Mouse (Mus musculus) CD4-positive, CD25-positive, alpha-beta regulatory T cell, adult 4 months (primary cell): ENCODE data around the gene Ppp6r2. TPM values are rescaled to one million over a fixed set of nuclear protein-coding genes. Genes with fewer than 3 reads are reported as not detected.

Experiments
- ATAC-seq: one replicate; pipeline ENCODE4 v1.8.0; 2017
- polyA plus RNA-seq, 2 experiments: library from polyadenylated mRNA; unstranded; fragments of 100-300 nt; shearing (Covaris generic); gene quantifications; one replicate each; pipeline ENCODE4 v1.2.1; 2017

The Ppp6r2 gene
- polyA plus RNA-seq, 2 experiments from 2014 or later = 25.3 to 28.0 TPM

DNA sequence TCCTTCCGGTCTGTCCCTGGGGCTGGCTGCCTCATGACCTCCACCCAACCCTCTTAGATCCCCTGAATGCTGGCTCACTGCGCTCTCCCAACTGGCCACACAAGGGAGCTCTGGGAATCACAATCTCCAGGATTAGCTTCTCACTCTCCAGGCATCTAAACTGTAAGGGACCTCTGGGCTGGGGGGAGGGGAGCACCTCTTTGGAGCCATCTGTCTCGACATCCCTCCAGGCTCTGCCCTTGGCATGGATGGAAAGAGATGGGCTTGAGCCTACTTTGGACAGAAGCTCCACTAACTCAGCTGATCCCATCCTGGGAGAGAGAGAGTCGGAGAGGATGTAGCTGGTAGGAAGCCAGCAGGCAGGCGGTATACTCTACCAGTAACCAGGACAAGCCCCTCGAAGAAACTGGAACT lies 29.0 kb upstream of the Ppp6r2 start:
- ATAC-seq = no peak

- ATAC-seq = no peak
Observed at GRCm38 (mm10) chr15:89182842-89183241, 28.5 kb upstream of the Ppp6r2 start.

- no peak for ATAC-seq
Observed at GRCm38 (mm10) chr15:89184141-89184936, 27.0 kb upstream of the Ppp6r2 start.

- no peak for ATAC-seq
Observed at GRCm38 (mm10) chr15:89184937-89185227, 26.5 kb upstream of the Ppp6r2 start.

DNA sequence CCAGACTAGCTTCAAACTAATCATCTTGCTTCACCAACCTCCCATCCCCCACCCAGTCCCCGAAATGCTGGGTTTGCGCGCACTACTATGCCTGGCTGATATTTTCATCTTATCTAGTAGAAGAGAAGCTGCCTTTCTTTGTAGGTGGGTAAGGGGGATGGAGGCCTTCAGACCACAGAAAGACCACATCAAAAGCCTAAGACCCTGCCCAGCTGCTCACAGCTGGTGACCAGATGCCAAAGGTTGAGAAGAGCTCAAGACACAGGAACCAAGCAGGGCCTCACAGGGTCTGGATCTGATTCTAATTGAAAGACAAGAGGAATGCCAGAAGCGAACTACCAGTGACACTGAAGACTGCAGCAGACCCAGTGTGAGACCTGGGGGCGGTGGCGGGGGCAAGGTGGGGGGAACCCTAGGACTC lies 16.1 kb upstream of the Ppp6r2 start:
- no peak for ATAC-seq

DNA sequence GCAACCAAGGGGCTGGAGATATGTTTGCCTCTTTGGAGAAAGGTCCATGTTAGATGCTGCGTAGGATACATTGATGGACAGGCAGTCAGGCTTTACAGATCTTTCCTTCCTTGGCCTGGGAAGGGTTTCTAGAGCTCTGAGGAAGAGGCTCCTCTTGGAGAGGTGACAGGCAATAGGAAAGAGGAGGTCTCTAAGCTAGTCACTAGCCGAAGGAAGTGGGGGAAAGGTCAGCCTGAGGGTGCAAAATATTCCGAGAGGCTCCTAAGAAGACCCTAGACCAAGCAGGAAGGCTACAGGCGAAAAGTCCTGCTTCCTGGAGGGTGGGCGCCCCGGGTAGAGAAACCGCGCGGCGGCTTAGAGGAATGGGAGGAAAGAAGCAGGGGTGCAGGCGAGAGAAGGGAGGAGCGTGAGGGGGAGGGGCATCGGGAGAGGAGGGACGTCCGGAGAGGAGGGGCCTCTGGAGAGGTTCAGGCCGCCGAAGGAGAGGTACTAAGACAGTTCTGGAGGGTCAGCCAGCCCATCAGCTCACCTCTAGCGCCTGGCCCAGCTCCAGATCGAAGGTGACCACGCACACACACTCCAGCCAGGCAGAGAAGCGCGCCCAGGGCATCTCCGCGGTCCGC lies 15.6 kb upstream of the Ppp6r2 start:
- peak; percentile 80 for ATAC-seq

DNA sequence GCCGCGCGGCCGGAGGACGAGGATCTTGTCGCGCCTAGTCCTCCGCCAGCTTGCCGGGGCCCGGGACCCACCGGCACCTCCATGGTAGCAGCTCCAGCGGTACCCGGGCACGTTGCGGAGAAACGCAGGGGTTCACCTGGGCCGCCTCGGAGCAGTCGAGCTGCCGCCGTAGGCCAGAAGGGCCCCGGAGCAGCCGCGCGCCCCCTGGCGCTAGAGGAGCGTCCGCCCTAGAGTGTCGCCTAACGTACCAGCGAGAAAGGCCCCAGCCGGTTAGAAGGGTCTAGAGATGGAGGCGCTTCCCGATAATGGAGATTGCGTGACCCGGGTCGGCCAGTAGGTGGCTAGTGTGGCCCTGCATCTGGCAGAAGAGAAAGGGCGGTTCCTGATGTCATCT lies 15.0 kb upstream of the Ppp6r2 start, which contains the start of gene Dennd6b:
Gene Dennd6b, minus strand, starts transcription at position 184 of the 394 bp plus-strand sequence.
- ATAC-seq = peak; percentile 96

- no peak for ATAC-seq
Observed at GRCm38 (mm10) chr15:89197056-89197455, 14.3 kb upstream of the Ppp6r2 start.

- no peak for ATAC-seq
Observed at GRCm38 (mm10) chr15:89207457-89207856, 3.9 kb upstream of the Ppp6r2 start.

GRCm38 (mm10) chr15:89209886-89210761 lies 1.2 kb upstream of the Ppp6r2 start:
- peak; percentile 57 for ATAC-seq

DNA sequence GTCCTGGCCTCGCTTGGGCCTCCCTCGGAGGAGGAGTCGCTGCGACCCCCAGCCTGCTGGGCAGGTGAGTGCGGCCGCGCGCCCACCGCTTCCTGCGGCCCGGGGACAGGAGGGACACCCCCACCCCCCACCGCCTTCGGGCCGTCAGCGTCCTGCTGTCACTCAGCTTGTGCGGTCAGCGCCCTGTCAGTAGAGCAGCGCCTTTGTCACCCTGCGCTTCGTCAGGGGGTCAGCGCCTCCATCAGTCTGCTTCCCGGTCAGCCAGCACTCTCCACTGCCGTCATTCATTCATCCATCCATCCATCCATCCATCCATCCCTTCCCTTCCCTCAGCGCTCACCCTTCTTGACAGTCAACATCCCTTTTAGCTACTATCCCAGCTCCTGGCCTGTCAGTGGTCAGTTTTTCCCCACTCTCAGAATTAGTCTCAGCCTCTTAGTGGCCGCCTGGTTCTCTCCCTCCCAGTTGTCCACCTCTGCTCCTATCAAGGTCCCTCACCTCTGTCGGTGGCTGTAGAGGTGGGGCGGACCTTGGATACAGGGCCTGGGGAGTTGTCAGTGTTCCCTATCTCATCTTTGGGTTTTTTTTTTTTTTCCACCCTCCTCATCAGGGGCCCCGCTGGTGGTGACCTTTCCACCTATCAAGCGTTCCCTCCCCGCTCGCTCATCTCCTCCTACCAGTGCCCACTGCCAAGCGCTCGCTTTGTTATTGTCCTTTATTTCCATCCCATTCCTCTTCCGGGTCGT lies 536 bp downstream of the Ppp6r2 start:
- peak; percentile 19 for ATAC-seq

DNA sequence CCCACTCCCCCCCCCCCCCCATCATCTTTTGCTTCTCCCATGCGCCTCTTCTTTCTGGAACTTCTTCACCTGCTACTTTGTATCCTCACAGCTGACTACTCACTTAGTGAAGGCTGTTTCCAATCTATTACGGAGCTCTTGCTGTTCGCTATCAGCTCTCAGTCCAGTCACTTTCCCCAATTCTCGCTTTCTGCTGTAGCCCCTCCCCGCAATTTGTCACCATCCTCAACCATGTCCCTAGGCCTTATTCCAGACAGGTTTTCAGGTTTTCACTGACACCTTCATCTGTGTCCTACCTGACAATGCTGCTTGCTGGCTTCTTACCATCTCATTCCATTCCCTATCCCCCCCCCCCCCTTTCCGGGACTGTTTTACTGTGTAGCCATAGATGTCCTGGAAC lies 1.1 kb downstream of the Ppp6r2 start:
- no peak for ATAC-seq

GRCm38 (mm10) chr15:89213517-89213916 lies 2.2 kb downstream of the Ppp6r2 start:
- ATAC-seq = no peak

DNA sequence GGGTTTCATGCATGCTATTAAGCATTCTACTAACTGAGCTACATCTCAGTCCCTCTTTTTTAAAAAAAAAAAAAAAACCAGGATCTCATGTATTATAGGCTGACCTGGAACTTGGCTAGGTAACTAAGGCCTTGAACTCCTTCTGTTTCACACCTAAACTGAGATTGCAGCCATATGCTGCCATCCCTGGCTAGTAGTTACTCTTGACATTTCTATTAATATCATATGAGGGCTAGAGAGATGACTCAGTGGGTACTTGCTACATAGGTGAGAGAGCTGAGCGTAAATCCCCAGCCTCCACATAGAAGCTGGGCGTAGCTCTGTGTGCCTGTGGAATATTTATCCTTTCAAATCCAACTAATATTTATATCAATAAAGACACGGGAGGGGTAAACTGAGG lies 3.6 kb downstream of the Ppp6r2 start:
- no peak for ATAC-seq

GRCm38 (mm10) chr15:89215611-89216233 lies 4.4 kb downstream of the Ppp6r2 start:
- no peak for ATAC-seq

DNA sequence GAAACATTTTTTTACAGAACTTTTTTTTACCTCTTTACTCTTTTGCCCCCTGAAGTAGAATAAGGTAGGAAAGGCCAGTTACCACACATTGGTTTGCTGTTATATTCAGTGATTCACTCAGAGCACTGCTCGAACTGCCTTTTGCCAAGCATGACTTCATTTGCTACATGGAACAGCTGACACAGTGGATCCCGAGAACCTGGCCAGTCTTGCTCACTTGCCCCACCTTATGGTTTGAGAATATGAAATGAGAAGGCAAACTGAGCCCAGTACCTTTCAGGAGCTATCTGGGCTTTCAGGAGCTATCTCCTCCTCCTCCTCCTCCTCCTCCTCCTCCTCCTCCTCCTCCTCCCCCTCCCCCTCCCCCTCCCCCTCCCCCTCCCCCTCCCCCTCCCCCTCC lies 22.2 kb downstream of the Ppp6r2 start:
- no peak for ATAC-seq

DNA sequence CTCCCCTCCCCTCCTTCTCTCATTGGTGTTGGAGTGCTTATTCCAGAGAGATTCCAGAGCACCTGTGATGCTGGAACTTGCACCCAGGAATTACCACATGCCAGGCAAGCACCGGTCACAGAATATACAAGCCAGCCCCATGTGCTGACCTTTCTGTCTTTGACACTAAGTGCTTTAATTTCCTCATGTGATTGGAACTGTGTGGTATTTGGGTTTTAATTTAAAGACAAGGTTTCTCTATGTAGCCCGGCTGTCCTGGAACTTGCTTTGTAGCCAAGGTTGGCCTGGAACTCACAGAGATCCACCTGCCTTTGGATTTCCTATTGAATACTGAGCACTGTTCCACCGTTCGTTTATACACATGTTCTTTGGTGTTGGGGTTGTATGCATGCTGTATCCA lies 22.7 kb downstream of the Ppp6r2 start:
- no peak for ATAC-seq

GRCm38 (mm10) chr15:89239751-89240392 lies 28.5 kb downstream of the Ppp6r2 start:
- no peak for ATAC-seq

GRCm38 (mm10) chr15:89241025-89241424 lies 29.7 kb downstream of the Ppp6r2 start:
- ATAC-seq = no peak

DNA sequence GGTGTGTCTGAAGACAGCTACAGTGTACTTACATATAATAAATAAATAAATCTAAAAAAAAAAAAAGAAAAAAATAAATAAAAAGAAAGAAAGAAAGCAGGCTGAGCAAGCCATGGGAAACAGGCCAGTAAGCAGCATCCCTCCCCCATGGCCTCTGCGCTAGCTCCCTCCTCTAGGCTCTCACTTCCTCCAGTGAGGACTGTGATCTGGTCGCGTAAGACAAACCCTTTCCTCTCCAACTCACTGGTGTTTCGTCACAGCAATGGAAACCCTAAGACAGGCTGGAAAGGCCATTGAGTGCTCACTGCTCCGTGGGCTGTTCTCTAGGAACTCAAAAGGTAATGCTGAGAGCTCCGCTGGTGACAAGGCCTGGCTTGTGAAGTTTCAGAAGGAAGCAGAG lies 37.7 kb downstream of the Ppp6r2 start:
- no peak for ATAC-seq

DNA sequence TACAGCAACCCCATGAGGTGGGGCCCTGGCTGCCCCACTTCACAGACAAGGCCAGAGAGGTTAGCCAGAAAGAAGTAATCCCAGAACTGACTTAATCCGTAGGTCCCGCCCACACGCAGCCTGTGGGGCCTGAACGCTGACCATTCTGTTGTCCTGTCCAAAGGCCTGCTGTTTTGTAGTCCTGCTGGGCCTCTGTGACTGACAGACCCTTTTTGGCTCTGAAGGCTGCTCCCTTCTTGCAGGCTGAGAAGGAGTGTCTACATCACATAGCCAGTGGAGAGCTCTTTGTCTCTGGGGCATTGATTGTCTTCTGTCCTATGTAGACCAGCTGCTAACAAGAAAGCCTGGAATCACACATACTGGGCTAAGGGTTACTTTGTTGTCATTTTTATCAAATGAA lies 44.0 kb downstream of the Ppp6r2 start:
- ATAC-seq = no peak

GRCm38 (mm10) chr15:89258997-89259396 lies 47.6 kb downstream of the Ppp6r2 start:
- ATAC-seq = no peak
